Mouse (Mus musculus): Measurements from ENCODE around the gene Abhd2.

GRCm38 (mm10) chr7:79258981-79259542 lies 13.9 kb upstream of the Abhd2 start:
- no peak for TF ChIP-seq CTCF (IDR thresholded peaks at IDR 0.05; ENCODE audit: extremely low read depth, insufficient read depth, insufficient read length, insufficient replicate concordance)
- TF ChIP-seq POLR2A (IDR thresholded peaks at IDR 0.05; ENCODE audit: low read depth, low read length): no peak

All from spleen, adult 2 months (tissue).